In genomic region chr11:94231821-94232552, GRCm38 (mm10) we compare ENCODE assay signal across 10 mouse cellular contexts. TPM values are rescaled to one million over a fixed set of nuclear protein-coding genes. Genes with fewer than 3 reads are reported as not detected.
DNase-seq lines count a peak whose midpoint lies in the region; ATAC-seq lines count a peak whose summit lies in the region.
"Had no signal": no experiment of that assay in that cellular context is flagged by ENCODE, and none has a peak within 500 bp of the region (broad histone marks: within the 10 kb centered on the region; RNA-seq: fewer than 3 reads in every experiment).

No protein-coding gene starts in this region.

- H3K9me3 ChIP-seq in heart, embryonic 12.5 days (replicated peaks) = no peaks in the 10 kb centered on the region
- H3K9me3 ChIP-seq: neural tube, embryonic 13.5 days had no signal

- H3K27me3 ChIP-seq in heart, embryonic 12.5 days (replicated peaks) = no peaks in the 10 kb centered on the region
- H3K27me3 ChIP-seq: neural tube, embryonic 13.5 days had no signal

- 0 out of 2 replicates have a peak overlapping the region, but pooled peaks have one; percentile 20 for H3K9ac ChIP-seq in heart, embryonic 12.5 days
- H3K9ac ChIP-seq: neural tube, embryonic 13.5 days had no signal

- peak; percentile 80 for DNase-seq in gastrocnemius, adult 18-20 months (ENCODE audit: low spot score)
- no peak for DNase-seq in gastrocnemius, postnatal 10 days
- peak; percentile 85 for DNase-seq in retina, postnatal 1 day
- DNase-seq in retina, embryonic 14.5 days (ENCODE audit: low spot score) = no peak
- peak; percentile 26 for DNase-seq in yolk sac, embryonic 10.5 days (ENCODE audit: low spot score)
- no peak for DNase-seq in urinary bladder, postnatal 36 days (ENCODE audit: low spot score in 2 of 2)
- no peak for DNase-seq in urinary bladder, adult 2 months (ENCODE audit: low spot score)

- H3K4me1 ChIP-seq in heart, embryonic 12.5 days (replicated peaks) = peaks cover 58% of the 10 kb centered on the region

- no peaks in the 10 kb centered on the region for H3K36me3 ChIP-seq in heart, embryonic 12.5 days
- H3K36me3 ChIP-seq: neural tube, embryonic 13.5 days had no signal

- H3K27ac ChIP-seq in heart, embryonic 12.5 days (ENCODE audit: poor library complexity, severe bottlenecking) = peak overlapping the region; percentile 80
- H3K27ac ChIP-seq: neural tube, embryonic 13.5 days had no signal

- no peak overlapping the region for H3K4me2 ChIP-seq in heart, embryonic 12.5 days
- H3K4me2 ChIP-seq: neural tube, embryonic 13.5 days had no signal

- WGBS in heart, embryonic 12.5 days = 63% methylated on average over 19 of the region's 19 CpGs

- ATAC-seq in heart, embryonic 12.5 days (ENCODE audit: insufficient number of reproducible peaks, low FRiP score) = peak; percentile 43; the same call in 1 of the 2 replicates

- H3K4me3 ChIP-seq in heart, embryonic 12.5 days = no peak overlapping the region
- H3K4me3 ChIP-seq: neural tube, embryonic 13.5 days had no signal

RNA-seq across cellular contexts. Expression of gene Wfikkn2, which starts 13.8 kb away (rescaled TPM):
- 10 to 100 TPM; 11.1 to 12.6 TPM for total RNA-seq in gastrocnemius, adult 18-20 months (2021)
- total RNA-seq in gastrocnemius, postnatal 10 days (2021) = 1 to 10 TPM; 1.9 to 2.6 TPM
- 2.0 and 2.5 TPM in 2 replicates for polyA plus RNA-seq in heart, embryonic 12.5 days (2016; fragmentation: Nextera tagmentation; extraction: Ambion mirVana)
- 3.6 and 4.7 TPM in 2 replicates for polyA plus RNA-seq in urinary bladder, adult 2 months (2012; rRNA removed)

RNA-seq across cellular contexts. Expression of gene Tob1, which starts 20.7 kb away (rescaled TPM):
- total RNA-seq in gastrocnemius, adult 18-20 months (2021) = 100 to 1,000 TPM; 215 to 238 TPM
- 100 to 1,000 TPM in 1 of 2 experiments, 10 to 100 TPM in 1; 85.6 to 102 TPM for total RNA-seq in gastrocnemius, postnatal 10 days (2021)
- 34.9 and 35.2 TPM in 2 replicates for polyA plus RNA-seq in heart, embryonic 12.5 days (2016; fragmentation: Nextera tagmentation; extraction: Ambion mirVana)
- polyA plus RNA-seq in urinary bladder, adult 2 months (2012; rRNA removed) = 36.6 and 36.9 TPM in 2 replicates

RNA-seq across cellular contexts. Expression of gene Gm21885, which starts 49.7 kb away (rescaled TPM):
- total RNA-seq in gastrocnemius, adult 18-20 months (2021) = not detected
- not detected for total RNA-seq in gastrocnemius, postnatal 10 days (2021)
- polyA plus RNA-seq in heart, embryonic 12.5 days (2016; fragmentation: Nextera tagmentation; extraction: Ambion mirVana) = 0.35 TPM in 1 of 2 replicates, not detected in the other
- not detected in 2 replicates for polyA plus RNA-seq in urinary bladder, adult 2 months (2012; rRNA removed)
- total RNA-seq: gastrocnemius, postnatal 4 days had no signal

Comparison
In these comparisons a context has a peak if more than half of its experiments do, and no peak if none do; other contexts are left out.
1. DNase-seq: peak in gastrocnemius, adult 18-20 months (single experiment), retina, postnatal 1 day (single experiment) and yolk sac, embryonic 10.5 days (single experiment); none in gastrocnemius, postnatal 10 days (single experiment), retina, embryonic 14.5 days (single experiment), urinary bladder, postnatal 36 days (0 of 2) and urinary bladder, adult 2 months (single experiment).